Mouse (Mus musculus): ENCODE results near the gene Rbfox1.

The Rbfox1 gene

DNA sequence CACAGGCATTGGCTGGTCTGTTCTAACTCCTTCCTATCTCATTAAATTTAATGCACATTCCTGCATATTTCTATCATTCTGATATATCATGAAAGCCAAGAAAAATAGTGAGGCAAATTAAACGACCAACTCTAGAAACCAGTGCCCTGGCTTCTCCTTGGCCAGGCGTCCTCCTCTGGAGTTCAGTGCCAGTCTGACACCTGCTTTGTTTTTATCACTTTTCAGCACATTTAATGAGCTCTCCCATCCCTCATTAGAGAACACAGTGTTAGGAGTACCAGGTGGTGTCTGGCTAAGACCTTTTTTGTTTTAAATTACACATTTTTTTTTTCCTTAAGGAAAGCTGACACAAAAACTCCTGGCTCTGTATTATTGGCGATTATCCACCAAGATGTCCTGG, 1489.0 kb downstream of the Rbfox1 start:
- DNase-seq (ENCODE audit: low read depth) = no peak

DNA sequence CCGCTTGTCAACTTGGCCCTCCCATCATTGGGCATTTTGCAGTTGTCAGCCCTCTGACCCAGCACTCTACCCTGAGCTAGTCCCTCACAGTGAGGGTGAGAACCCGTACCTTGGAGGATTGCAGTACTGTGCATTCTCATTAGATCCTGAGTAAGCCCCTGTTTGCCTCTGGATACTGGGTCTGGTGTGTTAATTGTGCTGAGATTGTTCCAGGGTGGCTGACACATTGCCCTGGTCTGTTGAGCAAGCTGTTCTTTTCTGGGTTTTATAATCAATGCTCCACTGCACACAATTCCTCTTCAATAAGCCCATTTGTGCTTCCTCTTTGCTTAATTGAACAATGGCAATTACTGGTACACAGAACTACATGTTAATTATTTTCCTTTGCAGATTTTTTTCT, 1489.5 kb downstream of the Rbfox1 start:
- DNase-seq (ENCODE audit: low read depth) = no peak

GRCm38 (mm10) chr16:7396101-7396500, 1510.9 kb downstream of the Rbfox1 start:
- no peak for DNase-seq (ENCODE audit: low read depth)

DNA sequence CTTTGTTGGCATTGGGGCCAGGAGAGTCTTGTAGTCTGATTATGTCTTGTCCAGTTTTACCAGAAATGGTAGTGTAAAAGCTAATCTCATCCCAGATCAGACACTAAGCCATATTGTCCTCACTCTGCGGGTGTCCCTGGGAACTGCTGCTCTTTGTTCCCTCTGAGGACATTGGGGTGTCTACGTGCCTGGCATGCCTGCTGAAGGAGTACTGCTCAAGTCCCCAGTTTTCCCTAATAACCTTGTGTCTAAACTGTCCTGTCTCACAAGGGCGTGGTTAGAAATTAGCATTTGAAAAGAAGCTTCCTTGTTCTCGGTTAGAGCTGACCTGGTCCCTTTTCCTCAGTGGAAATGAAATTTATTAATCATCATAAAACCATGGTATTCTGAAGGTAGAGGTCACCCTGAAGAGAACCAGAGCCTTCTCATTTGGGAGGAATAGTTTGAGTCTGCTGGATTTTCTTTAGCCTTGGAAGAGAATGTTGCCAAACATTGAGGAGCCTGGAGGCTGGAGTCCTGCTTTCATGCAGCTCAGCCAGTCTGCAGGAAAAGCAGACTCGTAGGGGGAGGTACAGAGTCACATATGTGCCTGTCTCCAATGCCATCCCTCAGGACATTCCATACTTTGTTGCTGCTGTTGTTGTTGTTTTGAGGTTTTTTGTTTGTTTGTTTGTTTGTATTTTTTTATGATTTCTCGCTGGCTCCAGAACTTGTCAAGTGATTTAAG, 1519.8 kb downstream of the Rbfox1 start:
- no peak for DNase-seq (ENCODE audit: low read depth)

DNA sequence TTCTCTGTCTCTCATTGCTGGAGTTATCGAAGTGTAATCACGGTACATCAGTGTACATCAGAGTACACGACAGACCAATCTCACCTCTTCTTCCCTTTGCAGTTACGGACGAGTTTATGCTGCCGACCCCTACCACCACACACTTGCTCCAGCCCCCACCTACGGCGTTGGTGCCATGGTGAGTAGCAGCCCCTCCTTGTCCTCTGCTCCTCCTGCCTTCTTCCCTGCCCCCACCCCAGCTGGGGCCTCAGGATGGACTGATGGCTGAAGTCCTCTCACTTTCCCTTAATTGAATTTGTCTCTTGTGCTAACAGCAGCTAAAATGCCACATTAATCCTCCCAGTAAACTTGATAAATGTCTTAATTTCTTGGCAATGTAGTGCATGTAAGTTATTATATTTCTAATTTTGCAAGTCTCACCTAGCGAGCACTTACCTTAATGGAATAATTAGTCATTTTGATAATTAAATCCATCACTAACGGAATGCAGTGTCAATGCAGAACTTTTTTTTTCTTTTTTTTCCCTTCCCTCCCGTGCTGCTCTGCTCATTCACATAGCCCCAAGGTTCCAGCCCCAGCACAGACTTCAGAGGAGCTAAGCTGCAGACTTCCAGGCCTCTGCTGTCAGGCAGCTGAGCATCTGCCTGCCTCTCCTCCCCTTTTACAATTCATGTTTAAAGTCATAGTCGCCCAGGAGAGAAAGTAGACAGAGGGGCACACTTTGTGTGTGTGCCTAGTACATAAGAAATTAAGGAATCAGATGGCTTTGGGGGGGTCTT, 1522.9 kb downstream of the Rbfox1 start:
- DNase-seq (ENCODE audit: low read depth) = no peak

DNA sequence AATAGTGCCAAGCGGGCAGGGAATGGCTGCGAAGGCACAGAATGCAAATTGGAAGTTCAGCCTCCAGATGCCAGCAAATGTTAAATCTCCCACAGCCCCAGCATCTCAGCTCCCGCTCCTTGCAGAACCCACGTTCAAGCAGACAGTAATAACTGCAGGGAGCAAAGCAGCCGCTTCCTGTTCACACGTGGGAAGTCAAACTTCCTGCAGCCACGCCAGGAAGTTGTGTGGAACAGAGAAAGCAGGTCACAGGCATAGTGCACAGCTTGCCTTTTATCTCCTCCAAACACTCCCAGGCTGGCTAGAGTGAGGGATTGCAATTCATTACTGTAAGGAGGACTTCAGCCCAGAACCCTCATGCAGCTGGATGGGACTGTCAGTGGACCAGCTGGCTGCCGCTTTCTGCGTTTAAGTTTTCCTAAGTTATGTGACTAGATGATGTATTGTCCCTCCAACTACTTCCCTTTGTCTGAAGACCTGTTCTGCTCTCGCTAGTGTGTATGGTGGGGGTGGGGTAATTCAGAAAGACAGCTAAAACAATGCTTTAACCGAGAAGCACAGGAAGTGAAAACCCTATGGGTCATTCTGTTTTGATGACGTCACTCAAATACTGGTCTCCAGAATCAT, 1534.6 kb downstream of the Rbfox1 start:
- no peak for DNase-seq (ENCODE audit: low read depth)

GRCm38 (mm10) chr16:7425386-7426089, 1540.4 kb downstream of the Rbfox1 start:
- DNase-seq (ENCODE audit: low read depth) = no peak

DNA sequence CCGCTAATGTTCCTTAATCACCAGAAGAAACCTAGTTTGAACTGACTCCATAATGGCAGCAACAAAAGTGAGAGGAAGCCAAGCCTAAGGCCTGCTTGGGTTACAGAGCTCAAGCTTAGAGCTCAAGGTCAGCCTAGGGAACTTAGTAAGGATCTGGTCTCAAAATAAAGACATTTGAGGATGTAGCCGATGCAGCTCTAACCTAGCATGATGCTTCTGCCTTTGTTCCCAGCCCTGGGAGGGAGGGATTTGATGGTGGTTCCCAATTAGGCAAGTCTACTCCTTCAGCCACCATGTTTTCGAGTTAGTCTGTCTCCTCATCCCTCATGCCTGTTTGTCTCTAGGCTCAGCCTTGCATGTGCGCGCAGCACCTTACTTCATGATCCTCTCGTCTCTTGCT, 1548.1 kb downstream of the Rbfox1 start:
- DNase-seq (ENCODE audit: low read depth) = no peak

GRCm38 (mm10) chr16:7446791-7447290, 1561.7 kb downstream of the Rbfox1 start:
- no peak for DNase-seq (ENCODE audit: low read depth)

GRCm38 (mm10) chr16:7447718-7448649, 1562.8 kb downstream of the Rbfox1 start:
- DNase-seq (ENCODE audit: low read depth) = no peak

DNA sequence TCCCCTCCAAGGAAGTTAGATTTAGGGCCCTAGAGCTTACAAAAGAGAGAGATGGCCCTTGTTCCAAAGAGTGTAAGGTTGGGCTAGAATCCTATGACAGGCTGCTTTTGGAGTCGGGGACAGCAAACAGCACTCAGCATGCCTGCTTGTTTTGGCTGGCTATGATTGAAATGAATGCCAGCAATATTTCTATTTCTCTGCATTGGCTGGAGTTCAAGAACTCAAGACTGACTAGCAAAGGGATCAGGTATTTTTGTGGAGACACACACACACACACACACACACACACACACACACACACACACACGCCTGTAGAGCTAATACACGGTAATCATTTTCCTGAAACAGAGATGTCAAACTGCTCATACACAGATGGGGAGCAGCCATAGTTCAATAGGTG, 1566.0 kb downstream of the Rbfox1 start:
- no peak for DNase-seq (ENCODE audit: low read depth)

DNA sequence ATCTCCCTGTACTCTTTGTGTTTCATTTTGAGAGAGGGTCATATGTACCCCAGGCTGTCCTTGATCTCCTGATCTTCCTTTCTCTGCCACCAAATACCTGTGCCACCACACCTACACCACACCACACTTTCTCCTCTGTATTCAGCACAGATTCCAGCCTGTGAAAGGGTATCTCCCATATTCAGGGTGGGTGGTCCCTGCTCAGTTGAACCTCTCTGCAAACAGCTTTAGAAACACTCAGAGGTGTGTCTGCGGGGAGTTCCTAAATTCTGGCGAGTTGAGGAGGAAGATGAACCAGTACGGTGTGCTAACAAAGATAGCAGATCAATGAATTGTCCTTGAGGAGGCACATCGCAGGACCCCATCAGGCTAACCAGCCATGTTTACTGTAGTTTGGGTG, 1572.4 kb downstream of the Rbfox1 start:
- no peak for DNase-seq (ENCODE audit: low read depth)

Measured in c-Kit-positive CD71-positive TER-119-negative erythroid progenitor cells, embryonic 14.5 days (primary cell).